In genomic region chr14:29238446-29238845, GRCm38 (mm10) we compare ENCODE assay signal across 20 mouse cellular contexts.
A peak's percentile ranks its signal among the peaks of the same experiment; 100 is the strongest.
DNase-seq lines count a peak whose midpoint lies in the region; ATAC-seq lines count a peak whose summit lies in the region.
"Had no signal": no experiment of that assay in that cellular context is flagged by ENCODE, and none has a peak within 500 bp of the region (broad histone marks: within the 10 kb centered on the region; RNA-seq: fewer than 3 reads in every experiment).

No protein-coding gene starts in this region.

- H3K4me3 ChIP-seq in limb, embryonic 11.5 days (ENCODE audit: low read depth, low read length), result no peak overlapping the region
- H3K4me3 ChIP-seq in limb, embryonic 10.5 days, result no peak overlapping the region
- H3K4me3 ChIP-seq: embryonic facial prominence, embryonic 13.5 days; forebrain, embryonic 12.5 days; heart, embryonic 15.5 days; hindbrain, embryonic 10.5 days had no signal

- 52% methylated on average over 3 of the region's 3 CpGs for WGBS in limb, embryonic 11.5 days
- 60% methylated on average over 3 of the region's 3 CpGs for WGBS in limb, embryonic 10.5 days

- no peaks in the 10 kb centered on the region for H3K9me3 ChIP-seq in limb, embryonic 11.5 days (ENCODE audit: control insufficient read depth, low read length)
- H3K9me3 ChIP-seq in limb, embryonic 10.5 days (replicated peaks), result no peaks in the 10 kb centered on the region
- H3K9me3 ChIP-seq: heart, embryonic 15.5 days had no signal

- no peak overlapping the region for H3K9ac ChIP-seq in limb, embryonic 11.5 days (ENCODE audit: low read length)
- H3K9ac ChIP-seq: embryonic facial prominence, embryonic 13.5 days; forebrain, embryonic 12.5 days; forebrain, postnatal 0 days; heart, embryonic 15.5 days; hindbrain, embryonic 14.5 days had no signal

- peak; percentile 15 for DNase-seq in adrenal gland, adult 2 months
- no peak for DNase-seq in adrenal gland, postnatal 4 days (ENCODE audit: low spot score in 2 of 2)
- DNase-seq in limb, embryonic 11.5 days (ENCODE audit: low spot score), result peak; percentile 24
- no peak for DNase-seq in limb, embryonic 10.5 days (ENCODE audit: low spot score)
- peak; percentile 27 for DNase-seq in forelimb bud, embryonic 11.5 days (ENCODE audit: low read depth, low spot score)
- no peak for DNase-seq in heart, postnatal 14 days
- DNase-seq in thymus, postnatal 25 days, result no peak
- DNase-seq: cerebellum, adult 11-12 months; cerebellum, adult 9-10 months; cerebellum, postnatal 25 days; forebrain, postnatal 0 days; gastrocnemius, postnatal 10 days; heart, adult 18-20 months had no signal

- H3K27me3 ChIP-seq in limb, embryonic 11.5 days (ENCODE audit: control insufficient read depth, insufficient read depth, low read length), result no peaks in the 10 kb centered on the region
- H3K27me3 ChIP-seq in limb, embryonic 10.5 days (ENCODE audit: low read depth, poor library complexity, severe bottlenecking), result no peaks in the 10 kb centered on the region
- H3K27me3 ChIP-seq: embryonic facial prominence, embryonic 13.5 days; forebrain, embryonic 12.5 days; heart, embryonic 15.5 days had no signal

- H3K27ac ChIP-seq in limb, embryonic 11.5 days (replicated peaks; ENCODE audit: low read depth, low read length), result no peak overlapping the region
- H3K27ac ChIP-seq in limb, embryonic 10.5 days, result no peak overlapping the region
- H3K27ac ChIP-seq: embryonic facial prominence, embryonic 13.5 days; forebrain, embryonic 12.5 days; heart, embryonic 15.5 days; hindbrain, embryonic 10.5 days; hindbrain, embryonic 14.5 days had no signal

- no peaks in the 10 kb centered on the region for H3K4me1 ChIP-seq in limb, embryonic 11.5 days (ENCODE audit: control insufficient read depth, insufficient read depth, low read length)
- peaks cover 8% of the 10 kb centered on the region; the same call in 1 of the 2 replicates for H3K4me1 ChIP-seq in limb, embryonic 10.5 days
- H3K4me1 ChIP-seq: forebrain, embryonic 12.5 days; heart, embryonic 15.5 days; hindbrain, embryonic 10.5 days had no signal

- ATAC-seq in limb, embryonic 11.5 days (ENCODE audit: insufficient number of reproducible peaks, low FRiP score, low TSS enrichment, low read depth), result no peak
- ATAC-seq: forebrain, postnatal 0 days; intestine, embryonic 16.5 days had no signal

- no peak overlapping the region for H3K4me2 ChIP-seq in limb, embryonic 11.5 days (ENCODE audit: low read depth, severe bottlenecking)
- H3K4me2 ChIP-seq: embryonic facial prominence, embryonic 13.5 days; forebrain, embryonic 12.5 days; heart, embryonic 11.5 days; heart, embryonic 15.5 days; hindbrain, embryonic 14.5 days had no signal

- intact Hi-C loops in heart, postnatal 14 days (cut with DNase I), result no loop called here

- no peaks in the 10 kb centered on the region for H3K36me3 ChIP-seq in limb, embryonic 11.5 days (ENCODE audit: control insufficient read depth, insufficient read depth, low read length)
- no peaks in the 10 kb centered on the region for H3K36me3 ChIP-seq in limb, embryonic 10.5 days
- H3K36me3 ChIP-seq: embryonic facial prominence, embryonic 13.5 days; forebrain, embryonic 12.5 days; heart, embryonic 15.5 days; hindbrain, embryonic 10.5 days had no signal

Comparison
In these comparisons a context has a peak if more than half of its experiments do, and no peak if none do; other contexts are left out.
1. DNase-seq: peak in adrenal gland, adult 2 months (single experiment), limb, embryonic 11.5 days (single experiment) and forelimb bud, embryonic 11.5 days (single experiment); none in adrenal gland, postnatal 4 days (0 of 2), limb, embryonic 10.5 days (single experiment), heart, postnatal 14 days (0 of 2) and thymus, postnatal 25 days (single experiment).